Mouse (Mus musculus) intestine, embryonic 15.5 days (tissue): ENCODE data around the gene Cnot11. TPM values are rescaled to one million over a fixed set of nuclear protein-coding genes. Genes with fewer than 3 reads are reported as not detected.
A peak's percentile ranks its signal among the peaks of the same experiment; 100 is the strongest.

ENCODE experiments used
- ATAC-seq: fragments of 200-750 bp; cut with Nextera tagmentation; 2 replicates; pipeline ENCODE4 v1.8.0; 2017; ENCODE audit warnings: moderate TSS enrichment, moderate library complexity
- H3K27ac ChIP-seq: fragments of 300-500 bp; sonication (generic); 2 replicates; pipeline ENCODE4 v1.5.1; 2015; ENCODE audit warnings: mild to moderate bottlenecking, inconsistent platforms
- H3K27me3 ChIP-seq: fragments of 300-500 bp; sonication (generic); replicated peaks from 2 replicates; pipeline ENCODE4 v1.6.1; 2015; ENCODE audit warnings: inconsistent platforms
- H3K36me3 ChIP-seq: fragments of 300-500 bp; sonication (generic); 2 replicates; pipeline ENCODE4 v1.6.1; 2015; ENCODE audit warnings: inconsistent platforms
- H3K4me1 ChIP-seq: fragments of 300-500 bp; sonication (generic); replicated peaks from 2 replicates; pipeline ENCODE4 v1.6.1; 2015; ENCODE audit warnings: inconsistent platforms
- H3K4me2 ChIP-seq: fragments of 300-500 bp; sonication (generic); replicated peaks from 2 replicates; pipeline ENCODE4 v1.6.1; 2015; ENCODE audit warnings: mild to moderate bottlenecking, inconsistent platforms
- H3K4me3 ChIP-seq: fragments of 300-500 bp; sonication (generic); replicated peaks from 2 replicates; pipeline ENCODE4 v1.5.1; 2015; ENCODE audit warnings: inconsistent platforms
- H3K9ac ChIP-seq: fragments of 300-500 bp; sonication (generic); 2 replicates; pipeline ENCODE4 v1.6.1; 2015; ENCODE audit warnings: inconsistent platforms
- H3K9me3 ChIP-seq: fragments of 300-500 bp; sonication (generic); 2 replicates; pipeline ENCODE4 v1.6.1; 2016; ENCODE audit warnings: inconsistent platforms
- WGBS: fragments of 180-500 bp; shearing (Covaris S2); methylation state at CpG from one replicate; pipeline ENCODE4 v1.1.7; 2015; 5-methylcytosine and 5-hydroxymethylcytosine counted together
- polyA plus RNA-seq: library from polyadenylated mRNA; unstranded; fragments of >200 nt; fragmentation: Nextera tagmentation; extraction: Ambion mirVana; gene quantifications from 2 replicates; pipeline ENCODE4 v1.2.1, GENCODE M21; 2015

The Cnot11 gene
- 20.6 and 21.7 TPM in 2 replicates for polyA plus RNA-seq

GRCm38 (mm10) chr1:39534831-39535230, at the start of gene Cnot11:
TSS of gene Cnot11 (plus strand) at chr1:39534992.
- peaks cover 15% of the 10 kb centered on the region for H3K36me3 ChIP-seq
- ATAC-seq, result no peak
- H3K4me1 ChIP-seq, result peaks cover 12% of the 10 kb centered on the region
- H3K27me3 ChIP-seq, result no peaks in the 10 kb centered on the region
- H3K27ac ChIP-seq, result peak within 1 kb of the TSS; percentile 93
- no peaks in the 10 kb centered on the region for H3K9me3 ChIP-seq
- 31% methylated on average over 13 of the region's 13 CpGs for WGBS
- peak within 1 kb of the TSS; percentile 98 for H3K9ac ChIP-seq
- peak within 1 kb of the TSS; percentile 82 for H3K4me2 ChIP-seq
- peak within 1 kb of the TSS; percentile 96 for H3K4me3 ChIP-seq

- H3K9me3 ChIP-seq, result no peaks in the 10 kb centered on the region
- no peak overlapping the region for H3K4me3 ChIP-seq
- WGBS, result 71% methylated on average over 3 of the region's 3 CpGs
- H3K27me3 ChIP-seq, result no peaks in the 10 kb centered on the region
- H3K36me3 ChIP-seq, result no peaks in the 10 kb centered on the region
- no peak overlapping the region for H3K27ac ChIP-seq
- H3K4me2 ChIP-seq, result no peak overlapping the region
- no peak overlapping the region for H3K9ac ChIP-seq
- ATAC-seq, result no peak
- no peaks in the 10 kb centered on the region for H3K4me1 ChIP-seq
Observed at GRCm38 (mm10) chr1:39487370-39487769, 47.4 kb upstream of the Cnot11 start.

- H3K4me2 ChIP-seq, result no peak overlapping the region
- no peaks in the 10 kb centered on the region for H3K4me1 ChIP-seq
- WGBS, result 81% methylated on average over 5 of the region's 5 CpGs
- H3K36me3 ChIP-seq, result no peaks in the 10 kb centered on the region
- ATAC-seq, result no peak
- H3K27ac ChIP-seq, result no peak overlapping the region
- no peaks in the 10 kb centered on the region for H3K9me3 ChIP-seq
- H3K27me3 ChIP-seq, result no peaks in the 10 kb centered on the region
- H3K9ac ChIP-seq, result no peak overlapping the region
- H3K4me3 ChIP-seq, result no peak overlapping the region
Observed at GRCm38 (mm10) chr1:39493165-39493564, 41.6 kb upstream of the Cnot11 start.

GRCm38 (mm10) chr1:39493664-39494063, 41.1 kb upstream of the Cnot11 start:
- no peaks in the 10 kb centered on the region for H3K9me3 ChIP-seq
- 79% methylated on average over 3 of the region's 3 CpGs for WGBS
- H3K4me1 ChIP-seq, result no peaks in the 10 kb centered on the region
- H3K4me3 ChIP-seq, result no peak overlapping the region
- no peak overlapping the region for H3K9ac ChIP-seq
- no peak for ATAC-seq
- no peak overlapping the region for H3K4me2 ChIP-seq
- H3K27ac ChIP-seq, result no peak overlapping the region
- H3K36me3 ChIP-seq, result no peaks in the 10 kb centered on the region
- no peaks in the 10 kb centered on the region for H3K27me3 ChIP-seq

GRCm38 (mm10) chr1:39496995-39497394, 37.8 kb upstream of the Cnot11 start:
- Histone ChIP-seq H3K4me3 (no peak overlapping the region), H3K36me3 (no peaks in the 10 kb centered on the region), H3K27me3 (no peaks in the 10 kb centered on the region), H3K27ac (no peak overlapping the region), H3K4me1 (no peaks in the 10 kb centered on the region), H3K4me2 (no peak overlapping the region), H3K9ac (no peak overlapping the region), H3K9me3 (no peaks in the 10 kb centered on the region)
- WGBS, result 91% methylated on average over 4 of the region's 4 CpGs
- ATAC-seq, result no peak

GRCm38 (mm10) chr1:39497748-39498147, 37.0 kb upstream of the Cnot11 start:
- H3K27ac ChIP-seq, result no peak overlapping the region
- no peaks in the 10 kb centered on the region for H3K4me1 ChIP-seq
- H3K27me3 ChIP-seq, result no peaks in the 10 kb centered on the region
- H3K9ac ChIP-seq, result no peak overlapping the region
- no peak overlapping the region for H3K4me2 ChIP-seq
- no peak overlapping the region for H3K4me3 ChIP-seq
- no peaks in the 10 kb centered on the region for H3K36me3 ChIP-seq
- 92% methylated on average over 11 of the region's 11 CpGs for WGBS
- ATAC-seq, result no peak
- H3K9me3 ChIP-seq, result no peaks in the 10 kb centered on the region

GRCm38 (mm10) chr1:39499485-39499941, 35.3 kb upstream of the Cnot11 start:
- Histone ChIP-seq H3K36me3 (no peaks in the 10 kb centered on the region), H3K4me2 (no peak overlapping the region), H3K9me3 (no peaks in the 10 kb centered on the region), H3K9ac (no peak overlapping the region), H3K4me3 (no peak overlapping the region), H3K4me1 (no peaks in the 10 kb centered on the region), H3K27me3 (no peaks in the 10 kb centered on the region), H3K27ac (no peak overlapping the region)
- ATAC-seq, result no peak
- 83% methylated on average over 2 of the region's 2 CpGs for WGBS

GRCm38 (mm10) chr1:39502817-39503633, 31.8 kb upstream of the Cnot11 start:
- Histone ChIP-seq H3K9ac (no peak overlapping the region), H3K27me3 (no peaks in the 10 kb centered on the region), H3K36me3 (no peaks in the 10 kb centered on the region), H3K4me1 (no peaks in the 10 kb centered on the region), H3K4me3 (no peak overlapping the region), H3K27ac (no peak overlapping the region), H3K4me2 (no peak overlapping the region), H3K9me3 (no peaks in the 10 kb centered on the region)
- 77% methylated on average over 17 of the region's 17 CpGs for WGBS
- no peak for ATAC-seq

GRCm38 (mm10) chr1:39504261-39504660, 30.5 kb upstream of the Cnot11 start:
- WGBS, result 14% methylated on average over 1 of the region's 1 CpGs
- Histone ChIP-seq H3K9ac (no peak overlapping the region), H3K4me2 (no peak overlapping the region), H3K27me3 (no peaks in the 10 kb centered on the region), H3K9me3 (no peaks in the 10 kb centered on the region), H3K4me3 (no peak overlapping the region), H3K4me1 (no peaks in the 10 kb centered on the region), H3K36me3 (no peaks in the 10 kb centered on the region), H3K27ac (no peak overlapping the region)
- no peak for ATAC-seq

GRCm38 (mm10) chr1:39505600-39505999, 29.2 kb upstream of the Cnot11 start:
- ATAC-seq, result no peak
- no peak overlapping the region for H3K4me2 ChIP-seq
- no peaks in the 10 kb centered on the region for H3K4me1 ChIP-seq
- no peaks in the 10 kb centered on the region for H3K9me3 ChIP-seq
- no peaks in the 10 kb centered on the region for H3K27me3 ChIP-seq
- WGBS, result 58% methylated on average over 9 of the region's 9 CpGs
- no peaks in the 10 kb centered on the region for H3K36me3 ChIP-seq
- H3K9ac ChIP-seq, result no peak overlapping the region
- H3K27ac ChIP-seq, result no peak overlapping the region
- H3K4me3 ChIP-seq, result no peak overlapping the region

GRCm38 (mm10) chr1:39511775-39512174, 23.0 kb upstream of the Cnot11 start:
- Histone ChIP-seq H3K9ac (no peak overlapping the region), H3K27ac (no peak overlapping the region), H3K9me3 (no peaks in the 10 kb centered on the region), H3K4me2 (no peak overlapping the region), H3K36me3 (no peaks in the 10 kb centered on the region), H3K27me3 (no peaks in the 10 kb centered on the region), H3K4me3 (no peak overlapping the region), H3K4me1 (no peaks in the 10 kb centered on the region)
- ATAC-seq, result no peak
- 68% methylated on average over 8 of the region's 8 CpGs for WGBS

GRCm38 (mm10) chr1:39512183-39512582, 22.6 kb upstream of the Cnot11 start:
- Histone ChIP-seq H3K36me3 (no peaks in the 10 kb centered on the region), H3K4me3 (no peak overlapping the region), H3K27me3 (no peaks in the 10 kb centered on the region), H3K9ac (no peak overlapping the region), H3K9me3 (no peaks in the 10 kb centered on the region), H3K4me1 (no peaks in the 10 kb centered on the region), H3K27ac (no peak overlapping the region), H3K4me2 (no peak overlapping the region)
- 79% methylated on average over 1 of the region's 1 CpGs for WGBS
- ATAC-seq, result no peak
